Mouse (Mus musculus) ES-Bruce4 (cell line): ENCODE measurements around the gene Slc38a9.

ENCODE experiments used
- CTCF ChIP-seq: IDR thresholded peaks from one replicate; pipeline ENCODE4 v1.8.1; 2011; ENCODE audit warnings: low read depth, low read length
- EP300 ChIP-seq: IDR thresholded peaks from 2 replicates; pipeline ENCODE4 v1.6.1; 2011; ENCODE audit warnings: low read depth, low read length; ENCODE audit not compliant: insufficient read depth
- POLR2A ChIP-seq: IDR thresholded peaks from one replicate; pipeline ENCODE4 v1.8.1; 2011; ENCODE audit warnings: low read length; ENCODE audit not compliant: insufficient read depth

- TF ChIP-seq POLR2A, result no peak
- no peak for TF ChIP-seq CTCF
- TF ChIP-seq EP300, result no peak
Measured at GRCm38 (mm10) chr13:112757395-112757794, 96.8 kb downstream of the Slc38a9 start.
